21 mouse cellular contexts compared by ENCODE assay signal in genomic region chr7:24630116-24630880, GRCm38 (mm10). TPM values are rescaled to one million over a fixed set of nuclear protein-coding genes. Genes with fewer than 3 reads are reported as not detected.
"Had no signal": no experiment of that assay in that cellular context is flagged by ENCODE, and none has a peak within 500 bp of the region (broad histone marks: within the 10 kb centered on the region; RNA-seq: fewer than 3 reads in every experiment).

No protein-coding gene starts in this region.

- H3K36me3 ChIP-seq: limb, embryonic 12.5 days; midbrain, embryonic 13.5 days; neural tube, embryonic 15.5 days had no signal

- H3K27ac ChIP-seq: left cerebral cortex, adult 2 months; limb, embryonic 12.5 days; liver, embryonic 14.5 days; midbrain, embryonic 13.5 days; neural tube, embryonic 15.5 days had no signal

- H3K4me3 ChIP-seq: left cerebral cortex, adult 2 months; limb, embryonic 12.5 days; midbrain, embryonic 13.5 days; myocyte; neural tube, embryonic 15.5 days had no signal

- DNase-seq: kidney, adult 8-10 months; kidney, postnatal 25 days; lung, adult 18-20 months; right cerebral cortex, adult 18-20 months; right cerebral cortex, postnatal 4 days; spleen, adult 18-20 months; thymus, adult 18-20 months; thymus, postnatal 14 days had no signal

- H3K9ac ChIP-seq: limb, embryonic 12.5 days; liver, embryonic 14.5 days; midbrain, embryonic 13.5 days; neural tube, embryonic 15.5 days had no signal

- H3K27me3 ChIP-seq: neural tube, embryonic 15.5 days had no signal

- H3K4me2 ChIP-seq: limb, embryonic 12.5 days; midbrain, embryonic 13.5 days; neural tube, embryonic 15.5 days had no signal

- ATAC-seq: intestine, postnatal 0 days had no signal

- H3K9me3 ChIP-seq: midbrain, embryonic 13.5 days; neural tube, embryonic 15.5 days had no signal

RNA-seq across cellular contexts. Expression of gene Lypd3, which starts 6.1 kb away (rescaled TPM):
- total RNA-seq: liver, adult 2 months; megakaryocyte-erythroid progenitor cell, adult 5-6 weeks had no signal
- polyA plus RNA-seq: liver, adult 2 months; midbrain, embryonic 13.5 days; myocyte had no signal

RNA-seq across cellular contexts. Expression of gene Phldb3, which starts 19.7 kb away (rescaled TPM):
- total RNA-seq: left cerebral cortex, adult 2 months had no signal
- polyA plus RNA-seq: midbrain, embryonic 13.5 days; neural tube, embryonic 11.5 days; neural tube, embryonic 15.5 days had no signal

RNA-seq across cellular contexts. Expression of gene Zfp575, which starts 42.9 kb away (rescaled TPM):
- total RNA-seq: liver, adult 2 months; megakaryocyte-erythroid progenitor cell, adult 5-6 weeks had no signal
- polyA plus RNA-seq: liver, adult 2 months had no signal

RNA-seq across cellular contexts. Expression of gene Tex101, which starts 46.2 kb away (rescaled TPM):
- total RNA-seq: layer of hippocampus, postnatal 25 days; left cerebral cortex, adult 2 months; left cerebral cortex, postnatal 25 days; liver, adult 2 months; megakaryocyte-erythroid progenitor cell, adult 5-6 weeks had no signal
- polyA plus RNA-seq: intestine, postnatal 0 days; limb, embryonic 12.5 days; liver, adult 2 months; liver, embryonic 14.5 days; lung, embryonic 16.5 days; myocyte; neural tube, embryonic 11.5 days; neural tube, embryonic 15.5 days had no signal
